Mouse (Mus musculus) C2C12 (cell line): Measurements from ENCODE around the gene Ngf. TPM values are rescaled to one million over a fixed set of nuclear protein-coding genes. Genes with fewer than 3 reads are reported as not detected.

Experiments
- H3K27me3 ChIP-seq: one replicate; pipeline ENCODE4 v1.6.1; 2011; ENCODE audit not compliant: control insufficient read depth, insufficient read depth, insufficient read length
- H3K36me3 ChIP-seq: one replicate; pipeline ENCODE4 v1.6.1; 2011; ENCODE audit not compliant: control insufficient read depth, insufficient read depth
- H3K4me3 ChIP-seq: one replicate; pipeline ENCODE4 v1.5.1; 2011; ENCODE audit warnings: mild to moderate bottlenecking, control low read depth; ENCODE audit not compliant: poor library complexity, insufficient read depth, severe bottlenecking
- H3K79me2 ChIP-seq: one replicate; pipeline ENCODE4 v1.6.1; 2011; ENCODE audit not compliant: control insufficient read depth, insufficient read depth
- H3K79me3 ChIP-seq: one replicate; pipeline ENCODE4 v1.6.1; 2011; ENCODE audit warnings: low read depth, control low read depth
- H3ac ChIP-seq: one replicate; pipeline ENCODE3; 2011; ENCODE audit warnings: low read depth; ENCODE audit not compliant: control insufficient read depth, insufficient read length
- CEBPB ChIP-seq: IDR thresholded peaks from one replicate; pipeline ENCODE4 v1.6.1; 2011; ENCODE audit warnings: low read depth, mild to moderate bottlenecking, control low read depth, moderate library complexity
- CTCF ChIP-seq: IDR thresholded peaks from one replicate; pipeline ENCODE4 v1.5.1; 2011; ENCODE audit not compliant: control insufficient read depth, insufficient read depth, insufficient read length
- FOSL1 ChIP-seq: IDR thresholded peaks from one replicate; pipeline ENCODE4 v1.8.0; 2011; ENCODE audit warnings: mild to moderate bottlenecking, low read length; ENCODE audit not compliant: poor library complexity, insufficient read depth, severe bottlenecking
- MAX ChIP-seq: IDR thresholded peaks from one replicate; pipeline ENCODE4 v1.6.1; 2011; ENCODE audit warnings: mild to moderate bottlenecking, control low read depth
- MYOD1 ChIP-seq: IDR thresholded peaks from one replicate; pipeline ENCODE4 v1.6.1; 2011; ENCODE audit warnings: low read depth; ENCODE audit not compliant: control insufficient read depth, insufficient read length
- MYOG ChIP-seq: IDR thresholded peaks from one replicate; pipeline ENCODE4 v1.6.1; 2011; ENCODE audit not compliant: control insufficient read depth, insufficient read length; ENCODE audit errors: extremely low read depth
- USF1 ChIP-seq: IDR thresholded peaks from one replicate; pipeline ENCODE4 v1.6.1; 2011; ENCODE audit warnings: low read depth, mild to moderate bottlenecking, control low read depth, moderate library complexity
- polyA plus RNA-seq: library from polyadenylated mRNA; unstranded; fragments of >200 nt; fragmentation: generic; extraction: Trizol; gene quantifications from one replicate; pipeline ENCODE4 v1.2.1, GENCODE M21; 2012; ENCODE audit warnings: missing spikeins

The Ngf gene
- polyA plus RNA-seq, 1 experiment, result 115 TPM

DNA sequence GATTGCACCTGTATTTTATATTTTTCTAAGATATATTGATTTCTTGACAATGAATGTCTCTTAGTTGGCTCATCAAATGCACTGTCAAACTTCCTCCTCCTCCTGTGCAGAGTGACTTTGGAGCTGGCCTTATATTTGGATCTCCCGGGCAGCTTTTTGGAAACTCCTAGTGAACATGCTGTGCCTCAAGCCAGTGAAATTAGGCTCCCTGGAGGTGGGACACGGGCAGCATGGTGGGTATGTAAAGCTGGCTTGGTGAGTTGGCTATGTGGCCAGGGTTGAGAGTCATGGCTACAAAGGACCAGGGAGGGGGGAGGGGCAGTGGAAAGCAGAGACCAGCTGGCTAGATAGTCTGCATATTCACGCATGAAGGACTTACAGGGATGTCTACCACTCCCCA is 39.9 kb downstream of the Ngf start:
- H3K4me3 ChIP-seq, result no peak overlapping the region
- H3K79me2 ChIP-seq, result peaks cover 100% of the 10 kb centered on the region
- H3ac ChIP-seq, result no peak overlapping the region
- H3K27me3 ChIP-seq, result no peaks in the 10 kb centered on the region
- peaks cover 82% of the 10 kb centered on the region for H3K79me3 ChIP-seq
- TF ChIP-seq MYOG, result no peak
- no peak for TF ChIP-seq MAX
- peaks cover 65% of the 10 kb centered on the region for H3K36me3 ChIP-seq

DNA sequence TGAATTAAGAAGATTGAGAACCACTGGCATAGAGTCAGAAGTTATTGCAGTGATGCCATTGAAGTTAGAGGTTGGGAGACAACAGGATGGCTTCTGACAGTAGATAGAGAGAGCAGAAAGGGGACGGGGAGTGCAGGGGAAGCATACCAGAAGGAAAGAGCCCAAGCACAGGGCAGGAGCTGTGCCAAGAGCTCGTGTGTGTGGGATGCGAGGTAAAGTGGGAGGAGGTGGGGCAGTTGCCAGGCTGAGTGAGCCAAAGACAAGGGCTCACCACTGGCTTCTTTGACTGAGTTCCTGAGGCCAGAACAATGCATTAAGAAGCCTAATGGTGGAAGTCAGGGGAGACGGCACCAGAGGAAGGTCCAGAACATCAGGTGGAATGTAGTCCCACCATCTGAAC is 47.2 kb downstream of the Ngf start:
- peaks cover 97% of the 10 kb centered on the region for H3K36me3 ChIP-seq
- no peak overlapping the region for H3K4me3 ChIP-seq
- TF ChIP-seq CTCF (no peak), CEBPB (no peak), FOSL1 (no peak), MYOG (no peak), MAX (no peak), USF1 (no peak), MYOD1 (no peak)
- H3K79me3 ChIP-seq, result peaks cover 17% of the 10 kb centered on the region
- no peaks in the 10 kb centered on the region for H3K27me3 ChIP-seq
- H3ac ChIP-seq, result no peak overlapping the region
- H3K79me2 ChIP-seq, result peaks cover 52% of the 10 kb centered on the region

DNA sequence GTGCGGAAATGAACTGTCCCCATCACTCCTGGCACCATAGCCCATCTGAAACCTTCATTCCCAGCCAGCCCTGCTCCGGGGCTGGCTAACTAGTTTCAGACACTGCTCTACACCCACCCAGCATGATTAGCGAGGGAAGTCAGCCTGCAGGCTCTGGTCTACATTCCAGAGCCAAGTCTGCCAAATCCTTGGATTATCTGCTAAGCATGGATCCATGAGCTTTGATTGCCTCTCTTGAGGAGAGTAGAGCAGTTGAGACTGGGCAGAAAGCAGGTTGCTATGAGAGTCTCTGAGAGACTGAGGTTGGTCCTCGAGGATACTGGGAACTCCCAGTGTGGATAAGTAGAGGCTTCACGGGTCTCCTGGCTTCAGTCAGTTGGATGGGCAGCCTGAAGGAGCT is 51.3 kb downstream of the Ngf start:
- H3K4me3 ChIP-seq, result no peak overlapping the region
- H3K79me2 ChIP-seq, result peaks cover 11% of the 10 kb centered on the region
- no peak overlapping the region for H3ac ChIP-seq
- H3K36me3 ChIP-seq, result peaks cover 61% of the 10 kb centered on the region
- no peaks in the 10 kb centered on the region for H3K79me3 ChIP-seq
- TF ChIP-seq CTCF (no peak), CEBPB (no peak), MYOG (no peak), MAX (no peak), FOSL1 (no peak), MYOD1 (no peak), USF1 (no peak)
- H3K27me3 ChIP-seq, result no peaks in the 10 kb centered on the region

DNA sequence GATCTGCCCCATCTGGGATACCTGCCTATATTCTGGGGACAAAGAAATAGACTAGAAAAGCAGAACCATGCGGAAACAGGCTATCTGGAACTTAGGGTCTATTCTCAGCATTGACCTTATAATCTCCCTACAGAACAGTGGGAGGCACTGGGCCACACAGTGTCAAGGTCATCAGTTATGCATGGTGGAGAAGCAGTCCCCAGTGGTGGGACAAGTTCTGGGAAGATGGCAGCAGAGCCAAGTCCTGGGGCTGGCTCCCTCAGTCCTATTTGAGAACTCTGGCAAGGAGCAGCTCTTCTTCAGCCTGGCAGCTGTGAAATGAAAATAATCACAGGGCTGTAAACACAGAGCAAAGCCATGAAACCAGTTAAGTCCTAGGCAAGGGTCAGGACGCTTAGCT is 54.0 kb downstream of the Ngf start:
- Histone ChIP-seq H3K79me2 (no peaks in the 10 kb centered on the region), H3K27me3 (no peaks in the 10 kb centered on the region), H3K4me3 (no peak overlapping the region), H3K36me3 (peaks cover 35% of the 10 kb centered on the region), H3K79me3 (no peaks in the 10 kb centered on the region), H3ac (no peak overlapping the region)
- TF ChIP-seq MYOG, result no peak
- TF ChIP-seq CTCF, result no peak
- no peak for TF ChIP-seq FOSL1
- no peak for TF ChIP-seq USF1
- TF ChIP-seq MAX, result no peak

DNA sequence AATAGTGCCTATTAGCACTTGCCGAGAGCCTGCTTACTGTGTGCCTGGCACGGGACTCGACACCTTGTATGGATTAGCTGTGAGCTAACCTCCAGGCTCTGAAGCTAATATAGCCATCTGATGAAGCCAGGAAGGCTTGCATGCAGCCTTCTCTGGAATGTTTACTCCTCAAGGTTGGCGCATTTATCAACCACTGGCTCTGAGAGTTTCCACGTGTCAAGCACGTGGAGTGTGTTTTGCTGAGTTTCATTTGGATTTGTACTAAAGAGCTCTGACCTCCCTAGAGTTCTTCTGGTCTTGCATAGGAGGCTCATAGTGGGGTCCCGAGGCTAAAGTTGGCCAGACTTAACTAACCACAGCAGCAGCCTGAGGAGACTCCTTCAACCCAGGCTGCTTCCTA is 55.2 kb downstream of the Ngf start:
- Histone ChIP-seq H3K4me3 (no peak overlapping the region), H3K36me3 (peaks cover 22% of the 10 kb centered on the region), H3K27me3 (no peaks in the 10 kb centered on the region), H3K79me3 (no peaks in the 10 kb centered on the region), H3K79me2 (no peaks in the 10 kb centered on the region), H3ac (no peak overlapping the region)
- TF ChIP-seq MYOG (no peak), MAX (no peak), CEBPB (no peak), USF1 (no peak), CTCF (no peak), MYOD1 (no peak), FOSL1 (no peak)

DNA sequence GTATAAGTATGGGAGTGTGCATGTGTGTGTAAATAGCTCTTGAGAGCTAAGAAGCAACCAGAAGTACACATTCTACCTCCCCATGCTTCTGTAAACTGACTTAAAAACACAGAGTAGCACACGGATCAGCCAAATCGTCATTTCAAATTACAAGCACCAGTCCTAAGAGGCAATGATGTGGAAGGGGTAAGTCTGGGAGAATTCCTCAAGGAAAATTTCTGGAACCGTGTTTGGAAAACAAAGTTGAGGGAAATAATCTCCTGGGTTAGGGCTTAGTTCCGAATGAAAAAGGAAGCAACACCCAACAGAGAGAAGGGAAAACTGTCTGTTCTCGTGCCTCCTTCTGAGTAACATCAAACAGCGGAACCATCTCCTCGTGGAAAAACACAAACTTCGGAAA is 56.1 kb downstream of the Ngf start:
- peaks cover 15% of the 10 kb centered on the region for H3K36me3 ChIP-seq
- no peaks in the 10 kb centered on the region for H3K79me3 ChIP-seq
- H3K27me3 ChIP-seq, result no peaks in the 10 kb centered on the region
- TF ChIP-seq MYOD1 (no peak), USF1 (no peak), MYOG (no peak), CTCF (no peak), MAX (no peak), FOSL1 (no peak), CEBPB (no peak)
- no peak overlapping the region for H3ac ChIP-seq
- no peaks in the 10 kb centered on the region for H3K79me2 ChIP-seq
- H3K4me3 ChIP-seq, result no peak overlapping the region
